Mouse (Mus musculus) erythroblast, embryonic 14.5 days (primary cell): ENCODE measurements around the gene Adgrl2.

Experiments used
- GATA1 ChIP-seq: IDR thresholded peaks from 2 replicates; pipeline ENCODE4 v1.6.1; 2012; ENCODE audit warnings: low read length, inconsistent platforms, mixed read lengths
- TAL1 ChIP-seq: IDR thresholded peaks from 3 replicates; pipeline ENCODE4 v1.6.1; 2012; ENCODE audit warnings: low read length, inconsistent platforms, mixed read lengths

DNA sequence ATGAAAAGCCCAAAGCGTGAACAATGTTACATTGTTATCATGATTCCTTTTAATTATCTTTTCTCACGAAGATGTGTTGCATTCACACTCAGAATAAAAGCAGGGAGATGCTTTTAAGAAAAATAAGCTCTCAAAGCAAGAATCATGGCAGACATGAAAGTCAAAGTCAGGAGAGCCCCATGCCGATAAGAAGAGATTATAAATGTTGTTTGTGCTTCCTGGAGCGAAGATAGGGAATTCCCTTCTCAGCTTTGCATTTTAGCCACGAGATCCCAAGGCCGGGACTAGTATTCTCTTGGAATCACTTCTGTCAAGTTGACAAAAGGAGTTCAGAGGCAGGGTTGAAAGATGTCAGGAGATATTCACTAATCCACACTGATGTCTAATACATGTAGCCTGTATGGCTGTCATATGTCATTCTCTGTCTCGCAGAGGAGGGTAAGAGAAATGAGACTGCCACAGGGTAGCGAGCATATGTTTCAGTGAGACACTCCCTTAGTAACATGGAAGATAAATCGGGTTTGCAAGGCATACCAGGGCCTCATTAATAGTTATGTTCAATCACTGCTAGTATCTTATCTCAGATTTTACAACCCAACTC, 42.5 kb downstream of the Adgrl2 start:
- no peak for TF ChIP-seq GATA1
- TF ChIP-seq TAL1, result no peak
